Mouse (Mus musculus) large intestine, adult 2 months (tissue): ENCODE results near the gene Rin2. TPM values are rescaled to one million over a fixed set of nuclear protein-coding genes. Genes with fewer than 3 reads are reported as not detected.
A peak's percentile ranks its signal among the peaks of the same experiment; 100 is the strongest.

ENCODE experiments used
- DNase-seq: peaks from one replicate; pipeline ENCODE4 v3.0.0-alpha.2; 2012; ENCODE audit warnings: low read depth, low spot score
- WGBS: fragments of 180-500 bp; shearing (Covaris S2); methylation state at CpG from one replicate; pipeline ENCODE4 v1.1.7; 2018; 5-methylcytosine and 5-hydroxymethylcytosine counted together
- polyA plus RNA-seq: library from polyadenylated mRNA; depleted of rRNA; stranded (reverse); fragments of >200 nt; gene quantifications from 2 replicates; pipeline ENCODE4 v1.2.3, GENCODE M21; 2012; rRNA removed

Rin2 gene
- polyA plus RNA-seq, 1 experiment = 7.5 TPM

- 80% methylated on average over 8 of the region's 8 CpGs for WGBS
These were observed 246.1 kb downstream of the Rin2 start for GRCm38 (mm10) chr2:145920941-145921650.

GRCm38 (mm10) chr2:145934339-145935231 lies 259.6 kb downstream of the Rin2 start, which contains the start of the genes Cfap61 and Crnkl1:
Gene Cfap61 (plus strand): TSS chr2:145934784.
Gene Crnkl1 (minus strand): TSS chr2:145935014.
- whole genome bisulfite sequencing = under 1% methylated on average over 61 of the region's 61 CpGs
- peak; percentile 94 for DNase-seq

More at GRCm38 (mm10) chr2:145920941-145921650, 246.1 kb downstream of the Rin2 start:
- no peak for DNase-seq

- no peak for DNase-seq
- 79% methylated on average over 8 of the region's 8 CpGs for WGBS
These were observed 262.0 kb downstream of the Rin2 start for GRCm38 (mm10) chr2:145936975-145937374.

Other genes starting within 250 kb of the Rin2 start
- 24.4 and 32.8 TPM in 2 replicates for gene Naa20, start 226.9 kb downstream of the Rin2 start, polyA plus RNA-seq